Mouse (Mus musculus) bone marrow macrophage, adult 2 months (primary cell): ENCODE data around the gene Ipp.

Experiments used
- CTCF ChIP-seq: IDR thresholded peaks from 2 replicates; pipeline ENCODE4 v1.5.1; 2012; ENCODE audit warnings: low read depth, mild to moderate bottlenecking, low read length, moderate library complexity
- POLR2A ChIP-seq: IDR thresholded peaks from 2 replicates; pipeline ENCODE4 v1.6.1; 2012; ENCODE audit warnings: mild to moderate bottlenecking, low read depth, low read length, borderline replicate concordance

- TF ChIP-seq CTCF (no peak), POLR2A (peak; percentile 45; the same call in 1 of the 2 replicates)
Measured at GRCm38 (mm10) chr4:116507425-116508218, at the start of gene Ipp.
